ENCODE assay signal across 20 mouse cellular contexts in genomic region chr2:166503666-166504065, GRCm38 (mm10).
A peak's percentile ranks its signal among the peaks of the same experiment; 100 is the strongest.
DNase-seq lines count a peak whose midpoint lies in the region; ATAC-seq and TF ChIP-seq lines count a peak whose summit lies in the region.
"Had no signal": no experiment of that assay in that cellular context is flagged by ENCODE, and none has a peak within 500 bp of the region (broad histone marks: within the 10 kb centered on the region; RNA-seq: fewer than 3 reads in every experiment).

No protein-coding gene starts in this region.

- H3K9me3 ChIP-seq in hindbrain, embryonic 10.5 days = peaks cover 14% of the 10 kb centered on the region; the same call in 1 of the 2 replicates
- 0 out of 2 replicates have a peak, but pooled peaks cover 3% of the 10 kb centered on the region for H3K9me3 ChIP-seq in hindbrain, embryonic 16.5 days (ENCODE audit: control insufficient read depth, low read length)
- no peaks in the 10 kb centered on the region for H3K9me3 ChIP-seq in stomach, embryonic 16.5 days (replicated peaks; ENCODE audit: control insufficient read depth, low read length)
- no peaks in the 10 kb centered on the region for H3K9me3 ChIP-seq in stomach, postnatal 0 days (ENCODE audit: control insufficient read depth, low read length)
- peaks cover 15% of the 10 kb centered on the region for H3K9me3 ChIP-seq in limb, embryonic 12.5 days

- WGBS in hindbrain, embryonic 10.5 days = 78% methylated on average over 6 of the region's 6 CpGs
- 46% methylated on average over 6 of the region's 6 CpGs for WGBS in hindbrain, embryonic 16.5 days
- WGBS in stomach, embryonic 16.5 days = 73% methylated on average over 6 of the region's 6 CpGs
- 69% methylated on average over 6 of the region's 6 CpGs for WGBS in stomach, postnatal 0 days
- 57% methylated on average over 6 of the region's 6 CpGs for WGBS in limb, embryonic 12.5 days

- H3K27ac ChIP-seq in hindbrain, embryonic 10.5 days = peak overlapping the region; percentile 50
- no peak overlapping the region for H3K27ac ChIP-seq in hindbrain, embryonic 16.5 days (ENCODE audit: low read depth, low read length)
- H3K27ac ChIP-seq in stomach, embryonic 16.5 days (ENCODE audit: low read length) = 0 out of 2 replicates have a peak overlapping the region, but pooled peaks have one; percentile 10
- no peak overlapping the region for H3K27ac ChIP-seq in stomach, postnatal 0 days (replicated peaks)
- H3K27ac ChIP-seq in limb, embryonic 12.5 days = peak overlapping the region; percentile 62
- H3K27ac ChIP-seq: heart, adult 2 months had no signal

- no peak overlapping the region for H3K9ac ChIP-seq in hindbrain, embryonic 16.5 days (ENCODE audit: low read depth, low read length)
- H3K9ac ChIP-seq in stomach, embryonic 16.5 days (ENCODE audit: low read length) = no peak overlapping the region
- no peak overlapping the region for H3K9ac ChIP-seq in stomach, postnatal 0 days (ENCODE audit: low read length)
- no peak overlapping the region for H3K9ac ChIP-seq in limb, embryonic 12.5 days (replicated peaks)

- DNase-seq in hindbrain, embryonic 10.5 days (ENCODE audit: low spot score) = no peak
- DNase-seq in stomach, postnatal 0 days (ENCODE audit: low spot score) = no peak
- DNase-seq in ovary, postnatal 10 days (ENCODE audit: low spot score) = no peak
- no peak for DNase-seq in thymus, postnatal 36 days
- DNase-seq: adrenal gland, postnatal 36 days; B cell, adult 2 months; cerebellum, adult 9-10 months; gastrocnemius, postnatal 14 days; heart, adult 2 months; kidney, adult 2 months; kidney, postnatal 25 days; liver; lung, adult 18-20 months; lung, postnatal 4 days; right cerebral cortex, postnatal 14 days; thymus, postnatal 25 days had no signal

- H3K4me1 ChIP-seq in hindbrain, embryonic 10.5 days (replicated peaks) = peaks cover 24% of the 10 kb centered on the region
- peaks cover 12% of the 10 kb centered on the region for H3K4me1 ChIP-seq in hindbrain, embryonic 16.5 days (ENCODE audit: control insufficient read depth, insufficient read depth, low read depth, low read length)
- peaks cover 10% of the 10 kb centered on the region for H3K4me1 ChIP-seq in stomach, embryonic 16.5 days (ENCODE audit: control insufficient read depth, insufficient read depth, low read length)
- no peaks in the 10 kb centered on the region for H3K4me1 ChIP-seq in stomach, postnatal 0 days (replicated peaks; ENCODE audit: control insufficient read depth, insufficient read depth)
- H3K4me1 ChIP-seq in limb, embryonic 12.5 days (replicated peaks) = peaks cover 28% of the 10 kb centered on the region

- no peak for TF ChIP-seq CTCF in stomach, postnatal 0 days (IDR thresholded peaks at IDR 0.05; ENCODE audit: low read depth)

- H3K4me2 ChIP-seq in hindbrain, embryonic 16.5 days (ENCODE audit: low read length) = no peak overlapping the region
- H3K4me2 ChIP-seq in stomach, embryonic 16.5 days (ENCODE audit: low read depth, low read length) = no peak overlapping the region
- H3K4me2 ChIP-seq in stomach, postnatal 0 days (replicated peaks; ENCODE audit: low read depth) = no peak overlapping the region
- no peak overlapping the region for H3K4me2 ChIP-seq in limb, embryonic 12.5 days

- H3K4me3 ChIP-seq in hindbrain, embryonic 10.5 days = no peak overlapping the region
- H3K4me3 ChIP-seq in hindbrain, embryonic 16.5 days (ENCODE audit: low read length) = no peak overlapping the region
- no peak overlapping the region for H3K4me3 ChIP-seq in stomach, embryonic 16.5 days (replicated peaks; ENCODE audit: low read length)
- H3K4me3 ChIP-seq in stomach, postnatal 0 days (ENCODE audit: low read depth, low read length) = no peak overlapping the region
- H3K4me3 ChIP-seq in limb, embryonic 12.5 days (replicated peaks) = no peak overlapping the region
- H3K4me3 ChIP-seq: heart, adult 2 months; midbrain, embryonic 10.5 days had no signal

- no peaks in the 10 kb centered on the region for H3K36me3 ChIP-seq in hindbrain, embryonic 10.5 days
- H3K36me3 ChIP-seq in hindbrain, embryonic 16.5 days (ENCODE audit: control insufficient read depth, insufficient read depth, low read length) = no peaks in the 10 kb centered on the region
- no peaks in the 10 kb centered on the region for H3K36me3 ChIP-seq in stomach, embryonic 16.5 days (ENCODE audit: control insufficient read depth, insufficient read depth, low read length)
- no peaks in the 10 kb centered on the region for H3K36me3 ChIP-seq in stomach, postnatal 0 days (ENCODE audit: control insufficient read depth, insufficient read depth, low read length)
- H3K36me3 ChIP-seq in limb, embryonic 12.5 days = no peaks in the 10 kb centered on the region
- H3K36me3 ChIP-seq: midbrain, embryonic 10.5 days had no signal

- no peak for TF ChIP-seq EP300 in stomach, postnatal 0 days (optimal IDR thresholded peaks at IDR 0.05)

- H3K27me3 ChIP-seq in hindbrain, embryonic 10.5 days (ENCODE audit: insufficient read depth, poor library complexity, severe bottlenecking) = no peaks in the 10 kb centered on the region; the same call in 1 of the 2 replicates
- H3K27me3 ChIP-seq in hindbrain, embryonic 16.5 days (replicated peaks; ENCODE audit: control insufficient read depth, insufficient read depth, low read length) = no peaks in the 10 kb centered on the region
- H3K27me3 ChIP-seq in stomach, embryonic 16.5 days (ENCODE audit: control insufficient read depth, insufficient read depth, low read length) = no peaks in the 10 kb centered on the region
- no peaks in the 10 kb centered on the region for H3K27me3 ChIP-seq in stomach, postnatal 0 days (ENCODE audit: control insufficient read depth, insufficient read depth, low read length)
- no peaks in the 10 kb centered on the region for H3K27me3 ChIP-seq in limb, embryonic 12.5 days

- ATAC-seq in hindbrain, embryonic 16.5 days = no peak
- ATAC-seq in stomach, embryonic 16.5 days (ENCODE audit: insufficient read depth, low FRiP score) = no peak
- ATAC-seq in stomach, postnatal 0 days (ENCODE audit: low FRiP score, low TSS enrichment) = no peak
- ATAC-seq in limb, embryonic 12.5 days (ENCODE audit: insufficient number of reproducible peaks, insufficient read depth, low FRiP score, low TSS enrichment, low read depth) = no peak

Comparison
In these comparisons a context has a peak if more than half of its experiments do, and no peak if none do; other contexts are left out.
1. H3K27ac ChIP-seq: peak in hindbrain, embryonic 10.5 days (single experiment), stomach, embryonic 16.5 days (single experiment) and limb, embryonic 12.5 days (single experiment); none in hindbrain, embryonic 16.5 days (single experiment) and stomach, postnatal 0 days (single experiment).